Mouse (Mus musculus): ENCODE measurements around the gene Gm2030.
"Not testable (repeated sequence)": the region's sequence is repeated elsewhere in the genome, so short reads cannot be mapped to it uniquely, and the experiment has no call there.

The Gm2030 gene

GRCm38 (mm10) chrX:26309944-26310343 is at the start of gene Gm2030:
Gene Gm2030, minus strand, starts transcription at chrX:26310044.
- not testable (repeated sequence) for DNase-seq (ENCODE audit: low read depth, low spot score)

All from brain, embryonic 18.5 days (tissue).